Mouse (Mus musculus): ENCODE data around the gene Ak5. TPM values are rescaled to one million over a fixed set of nuclear protein-coding genes. Genes with fewer than 3 reads are reported as not detected.

Gene Ak5
- polyA plus RNA-seq, 1 experiment: 1.4 TPM

- no peaks in the 10 kb centered on the region for H3K27me3 ChIP-seq (ENCODE audit: control insufficient read depth, insufficient read depth, low read length)
- no peak overlapping the region for H3K27ac ChIP-seq (ENCODE audit: control insufficient read depth, insufficient read depth, low read depth, low read length)
- H3K36me3 ChIP-seq (ENCODE audit: control insufficient read depth, insufficient read depth, low read length): no peaks in the 10 kb centered on the region
- TF ChIP-seq POLR2A (IDR thresholded peaks at IDR 0.05; ENCODE audit: control insufficient read depth, low read depth, low read length) (no peak), CTCF (IDR thresholded peaks at IDR 0.05; ENCODE audit: control insufficient read depth, insufficient read depth, insufficient replicate concordance, low read depth, low read length) (no peak)
- H3K4me1 ChIP-seq (ENCODE audit: control insufficient read depth, insufficient read depth, low read length): no peaks in the 10 kb centered on the region
- no peak overlapping the region for H3K4me3 ChIP-seq (ENCODE audit: control insufficient read depth, low read depth, low read length)
These were observed 112.9 kb downstream of the Ak5 start for GRCm38 (mm10) chr3:152555216-152555615.

DNA sequence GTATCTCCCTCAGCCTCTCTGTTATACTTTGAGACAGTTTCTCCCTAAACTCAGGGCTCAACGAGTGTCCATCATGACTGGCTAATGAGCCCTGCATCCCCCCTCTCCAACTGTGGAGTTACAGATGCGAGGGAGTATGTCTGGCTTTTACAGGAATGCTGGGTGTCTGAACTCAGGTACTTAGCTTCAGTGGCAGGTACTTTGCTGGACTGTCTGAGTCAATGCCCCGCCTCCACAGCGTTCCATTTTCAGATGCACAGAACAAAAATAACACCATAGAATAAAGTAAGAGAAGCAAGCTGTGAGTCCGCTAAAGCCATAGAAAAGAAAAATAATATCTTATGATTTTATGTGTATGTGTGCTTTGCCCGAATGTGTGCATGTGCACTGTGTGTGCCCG, 113.8 kb downstream of the Ak5 start:
- Histone ChIP-seq H3K27ac (ENCODE audit: control insufficient read depth, insufficient read depth, low read depth, low read length) (no peak overlapping the region), H3K36me3 (ENCODE audit: control insufficient read depth, insufficient read depth, low read length) (no peaks in the 10 kb centered on the region), H3K4me3 (ENCODE audit: control insufficient read depth, low read depth, low read length) (no peak overlapping the region), H3K4me1 (ENCODE audit: control insufficient read depth, insufficient read depth, low read length) (no peaks in the 10 kb centered on the region), H3K27me3 (ENCODE audit: control insufficient read depth, insufficient read depth, low read length) (no peaks in the 10 kb centered on the region)
- no peak for TF ChIP-seq POLR2A (IDR thresholded peaks at IDR 0.05; ENCODE audit: control insufficient read depth, low read depth, low read length)
- no peak for TF ChIP-seq CTCF (IDR thresholded peaks at IDR 0.05; ENCODE audit: control insufficient read depth, insufficient read depth, insufficient replicate concordance, low read depth, low read length)

DNA sequence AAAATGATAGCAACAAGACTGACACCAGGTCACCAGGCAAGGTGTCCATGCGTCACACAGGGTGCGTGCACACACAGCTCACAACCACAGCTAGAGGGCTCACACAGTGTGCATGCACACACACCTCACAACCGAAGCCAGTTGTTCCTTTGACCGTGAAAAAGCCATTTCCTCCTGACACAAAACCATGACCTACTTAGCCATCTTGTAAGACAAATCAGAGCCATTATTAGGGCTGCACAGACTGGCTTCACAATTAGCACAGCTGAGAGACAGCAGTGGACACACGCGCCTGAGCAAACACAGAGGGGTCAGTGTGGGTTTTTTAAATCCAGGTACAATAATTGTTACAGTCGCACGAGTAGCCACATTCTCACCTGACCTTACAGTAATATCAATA, 115.5 kb downstream of the Ak5 start:
- H3K27me3 ChIP-seq (ENCODE audit: control insufficient read depth, insufficient read depth, low read length): no peaks in the 10 kb centered on the region
- H3K4me1 ChIP-seq (ENCODE audit: control insufficient read depth, insufficient read depth, low read length): no peaks in the 10 kb centered on the region
- H3K36me3 ChIP-seq (ENCODE audit: control insufficient read depth, insufficient read depth, low read length): no peaks in the 10 kb centered on the region
- no peak overlapping the region for H3K27ac ChIP-seq (ENCODE audit: control insufficient read depth, insufficient read depth, low read depth, low read length)
- H3K4me3 ChIP-seq (ENCODE audit: control insufficient read depth, low read depth, low read length): no peak overlapping the region
- no peak for TF ChIP-seq CTCF (IDR thresholded peaks at IDR 0.05; ENCODE audit: control insufficient read depth, insufficient read depth, insufficient replicate concordance, low read depth, low read length)
- no peak for TF ChIP-seq POLR2A (IDR thresholded peaks at IDR 0.05; ENCODE audit: control insufficient read depth, low read depth, low read length)

GRCm38 (mm10) chr3:152550528-152551115, 117.5 kb downstream of the Ak5 start:
- no peak overlapping the region for H3K27ac ChIP-seq (ENCODE audit: control insufficient read depth, insufficient read depth, low read depth, low read length)
- H3K4me1 ChIP-seq (ENCODE audit: control insufficient read depth, insufficient read depth, low read length): no peaks in the 10 kb centered on the region
- H3K4me3 ChIP-seq (ENCODE audit: control insufficient read depth, low read depth, low read length): no peak overlapping the region
- H3K27me3 ChIP-seq (ENCODE audit: control insufficient read depth, insufficient read depth, low read length): no peaks in the 10 kb centered on the region
- TF ChIP-seq POLR2A (IDR thresholded peaks at IDR 0.05; ENCODE audit: control insufficient read depth, low read depth, low read length) (no peak), CTCF (IDR thresholded peaks at IDR 0.05; ENCODE audit: control insufficient read depth, insufficient read depth, insufficient replicate concordance, low read depth, low read length) (no peak)
- no peaks in the 10 kb centered on the region for H3K36me3 ChIP-seq (ENCODE audit: control insufficient read depth, insufficient read depth, low read length)

GRCm38 (mm10) chr3:152550031-152550430, 118.1 kb downstream of the Ak5 start:
- TF ChIP-seq POLR2A (IDR thresholded peaks at IDR 0.05; ENCODE audit: control insufficient read depth, low read depth, low read length) (no peak), CTCF (IDR thresholded peaks at IDR 0.05; ENCODE audit: control insufficient read depth, insufficient read depth, insufficient replicate concordance, low read depth, low read length) (no peak)
- Histone ChIP-seq H3K27me3 (ENCODE audit: control insufficient read depth, insufficient read depth, low read length) (no peaks in the 10 kb centered on the region), H3K4me3 (ENCODE audit: control insufficient read depth, low read depth, low read length) (no peak overlapping the region), H3K36me3 (ENCODE audit: control insufficient read depth, insufficient read depth, low read length) (no peaks in the 10 kb centered on the region), H3K4me1 (ENCODE audit: control insufficient read depth, insufficient read depth, low read length) (no peaks in the 10 kb centered on the region), H3K27ac (ENCODE audit: control insufficient read depth, insufficient read depth, low read depth, low read length) (no peak overlapping the region)

GRCm38 (mm10) chr3:152544921-152545320, 123.2 kb downstream of the Ak5 start:
- H3K4me1 ChIP-seq (ENCODE audit: control insufficient read depth, insufficient read depth, low read length): no peaks in the 10 kb centered on the region
- H3K27ac ChIP-seq (ENCODE audit: control insufficient read depth, insufficient read depth, low read depth, low read length): no peak overlapping the region
- no peaks in the 10 kb centered on the region for H3K36me3 ChIP-seq (ENCODE audit: control insufficient read depth, insufficient read depth, low read length)
- H3K4me3 ChIP-seq (ENCODE audit: control insufficient read depth, low read depth, low read length): no peak overlapping the region
- TF ChIP-seq CTCF (IDR thresholded peaks at IDR 0.05; ENCODE audit: control insufficient read depth, insufficient read depth, insufficient replicate concordance, low read depth, low read length) (no peak), POLR2A (IDR thresholded peaks at IDR 0.05; ENCODE audit: control insufficient read depth, low read depth, low read length) (no peak)
- H3K27me3 ChIP-seq (ENCODE audit: control insufficient read depth, insufficient read depth, low read length): no peaks in the 10 kb centered on the region

DNA sequence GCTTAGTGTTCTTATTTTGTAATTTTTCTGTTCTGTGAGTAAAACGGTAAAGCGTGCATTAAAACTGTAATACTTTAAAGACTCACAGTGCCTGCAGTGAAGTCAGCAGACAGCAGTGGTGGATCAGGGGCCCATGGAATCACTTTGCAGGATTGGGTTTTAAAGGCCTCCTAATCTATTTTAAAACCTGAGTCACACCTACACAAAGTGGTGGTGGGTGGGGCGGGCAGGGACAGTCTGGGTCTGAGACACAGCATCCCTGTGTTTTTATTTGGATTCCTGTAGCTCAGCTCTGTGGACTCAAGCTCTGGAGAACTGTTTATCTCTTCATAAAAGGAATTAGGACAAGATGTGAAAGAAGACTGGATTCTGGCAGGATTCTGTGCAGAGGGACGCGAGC, 125.9 kb downstream of the Ak5 start:
- Histone ChIP-seq H3K36me3 (ENCODE audit: control insufficient read depth, insufficient read depth, low read length) (no peaks in the 10 kb centered on the region), H3K4me1 (ENCODE audit: control insufficient read depth, insufficient read depth, low read length) (no peaks in the 10 kb centered on the region), H3K27ac (ENCODE audit: control insufficient read depth, insufficient read depth, low read depth, low read length) (no peak overlapping the region), H3K4me3 (ENCODE audit: control insufficient read depth, low read depth, low read length) (no peak overlapping the region), H3K27me3 (ENCODE audit: control insufficient read depth, insufficient read depth, low read length) (no peaks in the 10 kb centered on the region)
- TF ChIP-seq POLR2A (IDR thresholded peaks at IDR 0.05; ENCODE audit: control insufficient read depth, low read depth, low read length) (no peak), CTCF (IDR thresholded peaks at IDR 0.05; ENCODE audit: control insufficient read depth, insufficient read depth, insufficient replicate concordance, low read depth, low read length) (no peak)

DNA sequence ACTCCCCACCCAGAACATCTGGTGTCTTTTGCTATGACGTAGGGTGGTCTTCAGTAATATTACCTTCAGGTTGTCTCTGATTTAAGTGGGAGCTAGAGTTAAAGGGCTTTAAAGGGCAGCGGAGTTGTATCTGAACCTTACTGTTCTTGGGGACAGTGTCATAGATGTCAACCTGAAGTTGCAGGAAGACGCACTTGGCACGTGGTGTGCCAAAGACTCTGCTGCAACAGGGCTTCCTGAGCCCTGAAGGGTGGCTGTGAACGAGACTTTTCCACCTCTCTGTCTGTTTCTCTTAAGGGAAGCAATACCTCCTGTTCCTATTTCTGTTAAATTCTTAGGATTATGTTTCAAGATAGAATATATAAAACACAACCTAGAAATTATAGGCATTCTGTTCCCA, 137.8 kb downstream of the Ak5 start:
- TF ChIP-seq POLR2A (IDR thresholded peaks at IDR 0.05; ENCODE audit: control insufficient read depth, low read depth, low read length) (no peak), CTCF (IDR thresholded peaks at IDR 0.05; ENCODE audit: control insufficient read depth, insufficient read depth, insufficient replicate concordance, low read depth, low read length) (no peak)
- H3K4me1 ChIP-seq (ENCODE audit: control insufficient read depth, insufficient read depth, low read length): no peaks in the 10 kb centered on the region
- no peaks in the 10 kb centered on the region for H3K36me3 ChIP-seq (ENCODE audit: control insufficient read depth, insufficient read depth, low read length)
- H3K27ac ChIP-seq (ENCODE audit: control insufficient read depth, insufficient read depth, low read depth, low read length): no peak overlapping the region
- H3K4me3 ChIP-seq (ENCODE audit: control insufficient read depth, low read depth, low read length): no peak overlapping the region
- H3K27me3 ChIP-seq (ENCODE audit: control insufficient read depth, insufficient read depth, low read length): no peaks in the 10 kb centered on the region

Measured in testis, adult 2 months (tissue).